Mouse (Mus musculus): ENCODE data around the gene Ifng. TPM values are rescaled to one million over a fixed set of nuclear protein-coding genes. Genes with fewer than 3 reads are reported as not detected.

Gene Ifng
- 1.4 and 1.6 TPM in 2 replicates for total RNA-seq (2017)

DNA sequence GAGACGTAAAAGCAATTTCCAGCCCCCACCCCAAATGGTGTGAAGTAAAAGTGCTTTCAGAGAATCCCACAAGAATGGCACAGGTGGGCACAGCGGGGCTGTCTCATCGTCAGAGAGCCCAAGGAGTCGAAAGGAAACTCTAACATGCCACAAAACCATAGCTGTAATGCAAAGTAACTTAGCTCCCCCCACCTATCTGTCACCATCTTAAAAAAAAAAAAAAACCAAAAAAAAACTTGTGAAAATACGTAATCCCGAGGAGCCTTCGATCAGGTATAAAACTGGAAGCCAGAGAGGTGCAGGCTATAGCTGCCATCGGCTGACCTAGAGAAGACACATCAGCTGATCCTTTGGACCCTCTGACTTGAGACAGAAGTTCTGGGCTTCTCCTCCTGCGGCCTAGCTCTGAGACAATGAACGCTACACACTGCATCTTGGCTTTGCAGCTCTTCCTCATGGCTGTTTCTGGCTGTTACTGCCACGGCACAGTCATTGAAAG, at the start of gene Ifng:
Gene Ifng (plus strand): TSS at position 305 of the 499 bp plus-strand sequence.
- no peak for ATAC-seq (replicated peaks in 1 of 2; ENCODE audit: insufficient read depth in 1 of 2, low FRiP score in 2 of 2, low TSS enrichment in 1 of 2, low read depth in 1 of 2, poor library complexity in 2 of 2, severe bottlenecking in 2 of 2)

DNA sequence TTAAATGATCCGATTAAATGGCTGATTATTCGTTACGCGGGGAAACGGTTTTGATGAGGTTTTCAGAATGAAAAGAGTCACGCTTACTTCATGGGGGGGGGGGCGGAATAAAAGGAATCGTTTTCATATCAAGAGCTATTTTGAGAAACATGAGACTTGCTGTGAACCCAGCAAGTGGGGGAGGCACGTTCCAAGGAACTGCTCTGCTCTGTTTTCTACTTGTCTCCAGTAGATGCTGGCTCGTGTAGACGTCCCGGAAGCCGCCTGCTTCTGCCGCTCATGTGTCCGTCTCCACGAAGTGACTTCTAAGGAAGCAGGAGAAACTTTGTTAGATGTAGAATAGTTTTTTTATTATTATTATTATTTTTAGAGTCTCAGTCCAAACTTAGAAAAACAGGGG, 40.9 kb upstream of the Ifng start:
- no peak for ATAC-seq (replicated peaks in 1 of 2; ENCODE audit: insufficient read depth in 1 of 2, low FRiP score in 2 of 2, low TSS enrichment in 1 of 2, low read depth in 1 of 2, poor library complexity in 2 of 2, severe bottlenecking in 2 of 2)

DNA sequence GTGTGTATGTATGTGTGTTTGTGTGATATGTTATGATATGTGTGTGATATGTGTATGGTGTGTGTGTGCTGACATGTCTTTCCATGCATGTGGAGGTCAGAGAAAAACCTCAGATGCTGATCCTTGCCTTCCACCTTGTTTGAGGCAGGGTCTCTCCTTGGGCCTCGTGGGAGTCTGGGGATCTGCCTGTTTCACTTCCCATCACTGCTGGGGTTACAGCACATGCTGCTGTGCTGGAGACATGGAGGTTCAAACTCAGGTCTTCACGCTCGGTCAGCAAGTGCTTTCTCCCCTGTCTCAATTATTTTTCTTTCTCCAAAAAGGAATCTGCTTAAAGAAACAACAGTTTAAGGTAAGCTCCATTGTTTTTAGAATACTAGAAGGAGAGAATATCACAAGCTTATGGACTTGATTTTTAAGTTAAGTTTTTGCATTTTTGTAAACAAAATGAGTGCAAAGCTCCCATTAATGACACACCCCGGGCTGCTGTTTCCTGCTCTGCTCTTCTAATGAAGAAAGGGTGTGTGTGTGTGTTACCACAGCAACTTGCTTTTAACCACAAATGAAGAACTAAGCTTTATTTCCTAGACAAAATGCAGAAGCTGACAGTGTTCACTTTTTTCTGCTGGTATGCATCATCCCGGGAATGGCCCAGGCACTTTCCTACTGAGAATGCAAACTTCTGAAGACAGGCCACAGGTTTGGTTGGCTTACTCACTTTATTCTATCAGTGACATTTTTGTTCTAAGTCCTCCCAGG, 34.2 kb upstream of the Ifng start:
- peak; percentile 91 to 94 for ATAC-seq (replicated peaks in 1 of 2; ENCODE audit: insufficient read depth in 1 of 2, low FRiP score in 2 of 2, low TSS enrichment in 1 of 2, low read depth in 1 of 2, poor library complexity in 2 of 2, severe bottlenecking in 2 of 2)

DNA sequence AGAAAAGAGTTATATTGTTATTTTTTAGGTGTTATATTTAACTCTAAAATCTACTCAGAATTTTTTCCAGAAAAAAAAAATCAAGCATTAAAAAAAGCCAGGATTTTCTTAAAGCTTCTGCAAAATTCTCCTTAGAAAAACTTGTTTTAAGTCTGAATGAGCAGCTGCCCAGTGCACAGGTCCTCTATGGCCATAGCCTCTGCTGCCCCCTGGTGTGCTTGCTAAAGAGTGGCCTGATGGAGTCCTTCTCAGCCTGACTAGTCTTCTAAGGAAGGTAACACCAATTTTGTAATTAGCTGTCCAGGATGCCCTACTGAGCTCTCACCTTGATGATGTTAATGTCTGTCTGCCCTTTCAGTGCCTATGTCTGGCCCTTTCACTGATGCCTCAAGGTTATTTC, 29.5 kb upstream of the Ifng start:
- ATAC-seq (replicated peaks in 1 of 2; ENCODE audit: insufficient read depth in 1 of 2, low FRiP score in 2 of 2, low TSS enrichment in 1 of 2, low read depth in 1 of 2, poor library complexity in 2 of 2, severe bottlenecking in 2 of 2), result peak; percentile 57 to 65; a peak in 3 of 4 replicates

DNA sequence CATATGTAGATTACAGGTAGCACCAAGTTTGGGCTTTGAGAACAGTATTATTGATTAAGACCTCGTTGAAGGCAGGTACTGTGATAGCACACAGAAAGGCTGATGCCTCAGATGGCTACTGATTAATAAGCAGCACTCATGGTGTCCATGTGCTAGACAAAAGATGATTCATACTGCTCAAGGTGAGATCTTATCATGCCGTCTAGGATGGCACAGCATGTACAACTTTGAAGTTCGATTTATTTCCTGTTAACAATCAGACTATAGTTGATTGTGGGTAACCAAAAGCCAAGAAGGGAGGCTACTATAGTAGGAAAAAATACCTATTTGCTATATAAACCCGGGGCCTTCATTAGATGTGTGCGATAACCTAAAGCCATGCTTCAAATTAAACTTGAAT, 28.1 kb upstream of the Ifng start:
- ATAC-seq (replicated peaks in 1 of 2; ENCODE audit: insufficient read depth in 1 of 2, low FRiP score in 2 of 2, low TSS enrichment in 1 of 2, low read depth in 1 of 2, poor library complexity in 2 of 2, severe bottlenecking in 2 of 2), result no peak

DNA sequence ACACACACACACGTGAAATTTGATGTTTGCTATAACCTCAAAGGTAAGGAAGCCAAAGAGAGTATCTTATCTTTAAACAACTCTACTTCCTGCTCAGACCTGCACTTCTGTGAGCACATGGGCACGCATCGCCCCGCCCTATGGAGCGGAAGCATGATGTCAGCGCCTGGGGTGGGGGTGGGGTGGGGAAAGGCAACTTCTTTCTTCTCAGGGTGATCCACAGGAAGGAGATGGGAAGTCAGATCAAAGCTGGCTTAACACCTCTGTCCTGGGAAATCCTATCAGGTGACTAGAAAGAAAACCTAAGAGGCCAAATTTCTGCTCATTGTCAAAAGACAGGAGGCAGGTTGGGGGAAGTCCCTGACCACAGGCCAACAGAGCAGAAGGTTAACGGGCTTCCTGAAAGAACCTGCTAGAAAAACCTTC, 21.8 kb upstream of the Ifng start:
- ATAC-seq (replicated peaks in 1 of 2; ENCODE audit: insufficient read depth in 1 of 2, low FRiP score in 2 of 2, low TSS enrichment in 1 of 2, low read depth in 1 of 2, poor library complexity in 2 of 2, severe bottlenecking in 2 of 2), result peak; percentile 95 to 96

DNA sequence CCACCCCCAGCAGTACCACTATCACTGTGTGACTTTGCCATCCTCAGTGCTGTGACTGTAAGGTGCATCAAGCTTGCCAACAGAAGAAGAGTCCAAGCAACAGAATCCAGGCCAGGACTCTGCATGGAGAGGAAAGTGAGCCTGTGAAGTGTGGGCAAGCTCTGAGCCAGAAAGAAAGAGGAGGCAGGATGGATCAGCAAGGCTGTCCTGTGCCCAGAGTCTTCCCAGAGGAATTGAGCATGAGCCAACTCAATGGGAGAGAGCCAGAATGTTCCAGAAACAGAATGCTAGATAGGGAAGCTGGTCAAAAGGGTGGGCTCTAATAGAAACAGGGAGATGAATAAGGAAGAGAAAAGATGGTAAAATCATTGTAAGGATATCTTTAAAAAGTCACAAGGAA, 19.9 kb upstream of the Ifng start:
- no peak for ATAC-seq (replicated peaks in 1 of 2; ENCODE audit: insufficient read depth in 1 of 2, low FRiP score in 2 of 2, low TSS enrichment in 1 of 2, low read depth in 1 of 2, poor library complexity in 2 of 2, severe bottlenecking in 2 of 2)

DNA sequence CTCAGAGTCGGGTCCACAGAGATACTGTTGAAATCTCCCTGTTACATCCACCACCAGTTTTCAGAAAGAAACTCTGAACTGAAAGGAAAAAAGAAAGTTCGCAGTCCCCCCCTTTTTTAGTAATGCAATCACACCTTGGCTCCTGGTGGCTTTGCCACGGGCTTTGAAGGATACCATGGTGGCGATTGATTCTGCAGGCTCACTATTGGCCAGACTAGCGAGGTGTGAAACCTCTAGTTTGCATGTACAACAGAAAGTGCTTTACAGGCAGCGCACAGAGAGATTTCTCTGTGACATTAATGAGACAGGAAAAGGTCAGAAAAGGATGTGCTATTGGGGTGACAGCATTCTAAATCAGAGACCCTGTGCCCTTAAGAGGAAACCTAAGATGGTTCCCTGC, 5.3 kb upstream of the Ifng start:
- ATAC-seq (replicated peaks in 1 of 2; ENCODE audit: insufficient read depth in 1 of 2, low FRiP score in 2 of 2, low TSS enrichment in 1 of 2, low read depth in 1 of 2, poor library complexity in 2 of 2, severe bottlenecking in 2 of 2), result no peak

DNA sequence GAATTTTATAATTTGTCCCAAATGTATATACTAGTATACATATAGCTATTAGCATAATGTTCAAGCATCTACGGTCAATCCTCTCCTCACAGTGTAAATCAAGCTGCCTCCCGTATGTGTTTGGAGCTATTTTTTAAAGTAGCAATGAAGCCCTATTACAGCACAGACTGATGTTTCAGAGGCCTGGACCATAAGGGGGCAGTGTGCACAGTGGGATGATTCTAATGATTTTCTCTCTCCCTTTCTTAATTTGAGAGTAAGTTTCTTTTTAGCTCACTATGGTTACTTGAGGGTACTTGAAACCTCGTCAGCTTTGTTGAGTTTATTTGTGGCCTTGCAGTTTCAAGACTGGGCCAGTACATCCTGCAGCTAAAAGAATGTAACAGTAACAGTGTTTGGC, 1.1 kb downstream of the Ifng start:
- no peak; a peak in 1 of 4 replicates for ATAC-seq (replicated peaks in 1 of 2; ENCODE audit: insufficient read depth in 1 of 2, low FRiP score in 2 of 2, low TSS enrichment in 1 of 2, low read depth in 1 of 2, poor library complexity in 2 of 2, severe bottlenecking in 2 of 2)

DNA sequence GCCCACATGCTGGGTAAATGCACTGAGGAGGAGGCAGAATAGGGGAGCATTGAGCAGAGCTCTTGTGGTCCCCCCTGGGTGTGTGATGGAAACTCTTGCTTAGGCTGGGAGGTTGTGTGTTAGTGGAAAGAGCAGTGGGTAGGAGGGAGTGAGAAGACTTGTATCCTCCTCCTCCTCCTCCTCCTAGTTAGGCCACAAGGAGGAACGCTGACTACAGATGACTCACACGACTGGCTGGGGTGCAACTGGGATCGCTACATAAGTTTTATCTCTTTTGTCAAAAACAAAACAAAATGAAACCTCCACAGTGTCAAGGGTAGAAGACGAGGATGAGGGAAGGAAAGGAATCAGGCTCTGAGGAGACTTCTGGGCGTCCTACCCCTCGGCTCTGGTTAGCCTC, 2.2 kb downstream of the Ifng start:
- ATAC-seq (replicated peaks in 1 of 2; ENCODE audit: insufficient read depth in 1 of 2, low FRiP score in 2 of 2, low TSS enrichment in 1 of 2, low read depth in 1 of 2, poor library complexity in 2 of 2, severe bottlenecking in 2 of 2), result no peak

DNA sequence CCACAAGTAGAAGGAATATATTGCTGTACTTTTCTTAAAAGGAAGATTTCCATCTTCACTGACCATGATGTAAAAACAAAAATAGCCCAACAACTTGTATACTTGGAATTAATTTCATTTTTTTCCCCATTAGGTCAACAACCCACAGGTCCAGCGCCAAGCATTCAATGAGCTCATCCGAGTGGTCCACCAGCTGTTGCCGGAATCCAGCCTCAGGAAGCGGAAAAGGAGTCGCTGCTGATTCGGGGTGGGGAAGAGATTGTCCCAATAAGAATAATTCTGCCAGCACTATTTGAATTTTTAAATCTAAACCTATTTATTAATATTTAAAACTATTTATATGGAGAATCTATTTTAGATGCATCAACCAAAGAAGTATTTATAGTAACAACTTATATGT, 4.2 kb downstream of the Ifng start:
- ATAC-seq (replicated peaks in 1 of 2; ENCODE audit: insufficient read depth in 1 of 2, low FRiP score in 2 of 2, low TSS enrichment in 1 of 2, low read depth in 1 of 2, poor library complexity in 2 of 2, severe bottlenecking in 2 of 2), result no peak

DNA sequence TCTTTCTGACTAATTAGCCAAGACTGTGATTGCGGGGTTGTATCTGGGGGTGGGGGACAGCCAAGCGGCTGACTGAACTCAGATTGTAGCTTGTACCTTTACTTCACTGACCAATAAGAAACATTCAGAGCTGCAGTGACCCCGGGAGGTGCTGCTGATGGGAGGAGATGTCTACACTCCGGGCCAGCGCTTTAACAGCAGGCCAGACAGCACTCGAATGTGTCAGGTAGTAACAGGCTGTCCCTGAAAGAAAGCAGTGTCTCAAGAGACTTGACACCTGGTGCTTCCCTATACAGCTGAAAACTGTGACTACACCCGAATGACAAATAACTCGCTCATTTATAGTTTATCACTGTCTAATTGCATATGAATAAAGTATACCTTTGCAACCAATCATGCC, 4.7 kb downstream of the Ifng start:
- no peak for ATAC-seq (replicated peaks in 1 of 2; ENCODE audit: insufficient read depth in 1 of 2, low FRiP score in 2 of 2, low TSS enrichment in 1 of 2, low read depth in 1 of 2, poor library complexity in 2 of 2, severe bottlenecking in 2 of 2)

DNA sequence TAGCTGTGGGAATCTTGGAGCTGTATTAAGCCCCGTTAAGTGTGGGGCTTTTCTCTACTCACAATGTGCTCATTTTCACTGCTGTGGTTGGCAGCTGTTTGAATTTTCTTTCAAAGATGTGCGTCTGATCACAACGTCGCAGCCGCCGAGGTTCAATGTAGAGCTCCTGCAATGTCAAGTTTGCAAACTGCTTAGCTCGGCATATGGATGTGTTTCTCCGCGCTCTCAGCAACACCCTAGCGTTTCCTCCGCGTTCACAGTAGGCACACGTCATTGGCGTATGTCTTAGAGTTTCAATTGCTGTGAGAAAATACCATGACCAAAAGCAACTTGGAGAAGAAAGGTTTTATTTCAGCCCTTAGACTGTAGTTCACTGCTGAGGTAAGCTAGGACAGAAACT, 5.1 kb downstream of the Ifng start:
- no peak for ATAC-seq (replicated peaks in 1 of 2; ENCODE audit: insufficient read depth in 1 of 2, low FRiP score in 2 of 2, low TSS enrichment in 1 of 2, low read depth in 1 of 2, poor library complexity in 2 of 2, severe bottlenecking in 2 of 2)

DNA sequence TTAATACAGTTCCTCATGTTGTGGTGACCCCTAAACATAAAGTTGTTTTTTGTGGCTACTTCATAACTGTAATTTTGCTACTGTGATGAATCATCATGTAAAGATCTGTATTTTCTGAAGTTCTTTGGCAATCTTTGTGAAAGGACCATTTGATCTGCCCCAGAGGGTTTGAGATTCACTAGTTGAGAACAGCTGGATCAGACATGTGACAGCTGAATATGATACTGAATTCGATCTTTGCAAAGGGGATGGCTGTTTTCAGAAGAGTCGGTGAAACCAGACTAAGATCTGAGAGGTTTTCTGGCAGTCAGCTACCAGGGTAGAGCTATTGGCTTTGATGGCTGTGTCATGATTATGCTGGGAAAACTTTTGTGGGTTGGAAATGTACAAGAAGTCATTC, 10.9 kb downstream of the Ifng start:
- ATAC-seq (replicated peaks in 1 of 2; ENCODE audit: insufficient read depth in 1 of 2, low FRiP score in 2 of 2, low TSS enrichment in 1 of 2, low read depth in 1 of 2, poor library complexity in 2 of 2, severe bottlenecking in 2 of 2), result no peak

DNA sequence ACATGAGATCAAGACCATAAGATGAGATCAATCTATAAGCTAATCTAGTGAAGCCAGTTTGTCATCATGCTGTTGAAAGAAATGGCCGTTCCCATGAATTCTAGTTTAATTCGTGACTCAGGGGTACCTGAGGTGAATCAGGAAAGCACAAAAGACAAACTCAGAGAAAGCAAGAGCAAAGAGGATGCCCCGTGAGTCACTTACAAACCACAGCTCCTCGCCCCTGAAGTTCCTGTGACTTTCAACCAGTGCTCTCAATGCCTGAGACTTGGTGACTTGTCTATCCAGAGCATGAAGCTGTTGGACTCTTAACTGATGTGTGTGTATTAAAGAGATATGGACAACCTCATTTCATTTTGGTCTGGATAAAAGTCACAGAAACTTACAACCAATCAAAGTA, 17.9 kb downstream of the Ifng start:
- no peak for ATAC-seq (replicated peaks in 1 of 2; ENCODE audit: insufficient read depth in 1 of 2, low FRiP score in 2 of 2, low TSS enrichment in 1 of 2, low read depth in 1 of 2, poor library complexity in 2 of 2, severe bottlenecking in 2 of 2)

DNA sequence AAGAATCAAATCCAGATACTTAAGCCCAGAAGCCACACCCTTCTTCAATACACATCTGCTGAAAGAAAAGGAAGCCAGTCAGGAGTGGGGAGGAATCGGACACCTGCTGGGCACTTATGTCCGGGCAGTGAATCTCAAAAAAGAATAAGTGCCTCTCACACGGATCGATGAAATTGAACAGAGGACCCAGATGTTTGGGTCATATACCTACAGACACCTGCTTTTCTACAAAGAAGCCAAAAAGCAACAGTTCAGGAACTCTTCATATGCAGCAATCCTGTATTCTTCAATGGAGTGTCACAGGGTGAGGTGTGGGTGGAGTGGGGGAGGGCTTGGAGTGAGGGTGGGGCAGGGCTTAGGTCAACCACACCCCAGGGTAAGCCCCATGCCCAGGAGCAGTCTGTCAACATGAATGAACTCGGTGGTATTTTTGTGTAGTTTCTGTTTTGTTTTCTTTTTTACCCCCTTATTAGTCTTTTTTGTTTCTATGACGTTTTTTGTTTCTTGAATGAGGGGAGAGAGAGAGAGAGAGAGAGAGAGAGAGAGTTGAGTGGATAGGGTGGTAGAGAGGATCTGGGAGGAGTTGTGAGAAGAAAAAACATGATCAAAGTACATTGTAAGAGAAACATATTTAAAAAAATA, 20.4 kb downstream of the Ifng start:
- no peak for ATAC-seq (replicated peaks in 1 of 2; ENCODE audit: insufficient read depth in 1 of 2, low FRiP score in 2 of 2, low TSS enrichment in 1 of 2, low read depth in 1 of 2, poor library complexity in 2 of 2, severe bottlenecking in 2 of 2)

DNA sequence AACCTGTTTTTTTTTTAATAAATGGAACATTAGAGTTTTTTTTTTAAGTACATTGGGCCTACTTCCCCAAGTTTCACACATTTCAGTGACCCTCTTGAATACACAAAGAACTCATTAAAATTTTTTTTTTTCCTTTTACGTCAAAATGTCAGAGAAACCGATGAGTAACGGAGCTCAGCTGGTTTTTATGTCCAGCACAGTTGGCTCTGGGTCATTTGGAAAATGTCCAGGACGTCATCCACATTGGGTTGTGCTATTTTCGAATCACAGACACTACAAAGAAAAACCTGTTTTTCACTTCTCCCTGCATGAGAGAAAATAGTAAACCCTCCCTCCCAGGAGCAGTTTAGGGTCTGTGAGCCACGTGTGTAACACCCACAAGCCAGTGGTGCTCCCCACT, 25.6 kb downstream of the Ifng start:
- no peak for ATAC-seq (replicated peaks in 1 of 2; ENCODE audit: insufficient read depth in 1 of 2, low FRiP score in 2 of 2, low TSS enrichment in 1 of 2, low read depth in 1 of 2, poor library complexity in 2 of 2, severe bottlenecking in 2 of 2)

DNA sequence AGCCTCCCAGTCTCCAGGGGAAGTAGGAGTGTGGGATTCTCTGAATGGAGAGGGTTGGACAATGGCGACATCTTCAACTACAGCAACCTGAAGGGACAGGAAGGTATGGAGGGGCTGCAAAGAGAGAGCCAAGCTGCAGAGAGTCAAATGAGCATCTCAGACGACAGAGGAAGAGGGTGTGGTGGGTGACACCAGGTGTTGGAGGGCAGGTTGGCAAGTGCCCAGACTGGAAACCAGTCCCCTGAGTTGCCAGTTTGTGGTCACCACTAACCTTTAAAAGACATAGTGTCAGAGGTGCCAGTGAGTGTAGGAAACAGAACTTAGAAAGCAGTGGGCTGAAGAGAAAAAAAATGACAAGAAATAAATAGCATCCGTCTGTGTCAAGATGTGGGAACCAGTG, 28.2 kb downstream of the Ifng start:
- peak; percentile 52 to 78 for ATAC-seq (replicated peaks in 1 of 2; ENCODE audit: insufficient read depth in 1 of 2, low FRiP score in 2 of 2, low TSS enrichment in 1 of 2, low read depth in 1 of 2, poor library complexity in 2 of 2, severe bottlenecking in 2 of 2)
